Mouse (Mus musculus) hindbrain, embryonic 16.5 days (tissue): ENCODE data around the gene Olfr312. TPM values are rescaled to one million over a fixed set of nuclear protein-coding genes. Genes with fewer than 3 reads are reported as not detected.
"Not testable (repeated sequence)": the region's sequence is repeated elsewhere in the genome, so short reads cannot be mapped to it uniquely, and the experiment has no call there.

Experiments
- ATAC-seq: fragments of 200-750 bp; cut with Nextera tagmentation; 2 replicates; pipeline ENCODE4 v1.8.0; 2017; ENCODE audit warnings: moderate TSS enrichment, moderate library complexity
- H3K27ac ChIP-seq: fragments of 300-500 bp; sonication (generic); 2 replicates; pipeline ENCODE4 v1.5.1; 2014; ENCODE audit warnings: low read depth, mild to moderate bottlenecking, control low read depth, low read length, moderate library complexity
- H3K27me3 ChIP-seq: fragments of 300-500 bp; sonication (generic); replicated peaks from 2 replicates; pipeline ENCODE4 v1.6.1; 2014; ENCODE audit warnings: low read length; ENCODE audit not compliant: control insufficient read depth, insufficient read depth
- H3K36me3 ChIP-seq: fragments of 300-500 bp; sonication (generic); 2 replicates; pipeline ENCODE4 v1.6.1; 2014; ENCODE audit warnings: mild to moderate bottlenecking, low read length, moderate library complexity, mixed read lengths; ENCODE audit not compliant: control insufficient read depth, insufficient read depth
- H3K4me1 ChIP-seq: fragments of 300-500 bp; sonication (generic); 2 replicates; pipeline ENCODE4 v1.6.1; 2014; ENCODE audit warnings: low read depth, low read length; ENCODE audit not compliant: control insufficient read depth, insufficient read depth
- H3K4me2 ChIP-seq: fragments of 300-500 bp; sonication (generic); 2 replicates; pipeline ENCODE4 v1.6.1; 2014; ENCODE audit warnings: mild to moderate bottlenecking, low read length, control low read depth, moderate library complexity
- H3K4me3 ChIP-seq: fragments of 300-500 bp; sonication (generic); 2 replicates; pipeline ENCODE4 v1.5.1; 2014; ENCODE audit warnings: mild to moderate bottlenecking, low read length, control low read depth, moderate library complexity
- H3K9ac ChIP-seq: fragments of 300-500 bp; sonication (generic); 2 replicates; pipeline ENCODE4 v1.6.1; 2014; ENCODE audit warnings: low read depth, mild to moderate bottlenecking, control low read depth, low read length, moderate library complexity
- H3K9me3 ChIP-seq: fragments of 300-500 bp; sonication (generic); 2 replicates; pipeline ENCODE4 v1.6.1; 2014; ENCODE audit warnings: mild to moderate bottlenecking, low read length, moderate library complexity; ENCODE audit not compliant: control insufficient read depth
- WGBS: fragments of 180-500 bp; shearing (Covaris S2); extraction: QIAGEN DNeasy Blood & Tissue Kit; methylation state at CpG from one replicate; pipeline ENCODE4 v1.1.7; 2014; 5-methylcytosine and 5-hydroxymethylcytosine counted together
- polyA plus RNA-seq: library from polyadenylated mRNA; unstranded; fragments of >200 nt; fragmentation: Nextera tagmentation; extraction: Ambion mirVana; gene quantifications from 2 replicates; pipeline ENCODE4 v1.2.1, GENCODE M21; 2015

The Olfr312 gene
- polyA plus RNA-seq, 1 experiment from 2014 or later = not detected

- H3K9me3 ChIP-seq, H3K4me3 ChIP-seq, H3K27ac ChIP-seq, H3K4me1 ChIP-seq, H3K4me2 ChIP-seq, H3K36me3 ChIP-seq, H3K27me3 ChIP-seq, H3K9ac ChIP-seq, ATAC-seq: not testable (repeated sequence)
- WGBS = 82% methylated on average over 2 of the region's 3 CpGs
Measured at GRCm38 (mm10) chr11:58832541-58832940, 3.5 kb downstream of the Olfr312 start.

- not testable (repeated sequence) for H3K4me1 ChIP-seq, H3K36me3 ChIP-seq, ATAC-seq, H3K9me3 ChIP-seq, H3K27me3 ChIP-seq, H3K4me3 ChIP-seq, H3K4me2 ChIP-seq, H3K9ac ChIP-seq, H3K27ac ChIP-seq
Measured at GRCm38 (mm10) chr11:58838951-58839350, 9.9 kb downstream of the Olfr312 start, which contains the start of gene Olfr311. TSS of gene Olfr311 (plus strand) at chr11:58839251.

DNA sequence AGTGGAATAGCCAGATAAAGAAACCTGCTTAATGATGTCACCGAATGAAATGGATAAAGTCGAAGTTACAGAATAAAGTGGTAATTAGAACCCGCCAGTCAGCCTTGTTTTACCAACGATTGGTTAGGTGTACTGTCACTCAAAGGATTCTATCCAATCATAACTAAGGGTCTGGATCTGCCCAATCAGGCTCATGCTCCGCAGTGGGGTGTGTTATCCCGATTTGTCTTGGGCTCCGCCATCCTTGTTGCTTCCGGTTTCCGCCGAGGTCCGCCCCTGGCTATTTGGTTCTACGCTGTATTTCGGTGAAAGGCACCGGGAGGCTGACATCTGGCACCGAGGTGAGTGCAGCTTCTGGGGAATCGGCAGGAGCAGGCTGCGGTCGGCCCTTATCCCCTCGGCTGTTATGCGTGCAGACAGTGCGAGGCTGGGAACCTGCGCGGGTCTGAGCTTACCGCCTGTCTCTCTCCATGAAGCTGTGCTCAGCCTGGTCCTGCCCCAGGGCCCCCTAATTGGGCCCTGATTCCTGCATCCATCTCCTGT lies 18.0 kb downstream of the Olfr312 start, which contains the start of gene Gm12258:
Gene Gm12258 (plus strand): TSS at position 240 of the 543 bp plus-strand sequence.
- Histone ChIP-seq H3K9ac (peak within 1 kb of the TSS; percentile 86), H3K4me2 (peak within 1 kb of the TSS; percentile 55), H3K36me3 (peaks cover 19% of the 10 kb centered on the region), H3K9me3 (no peaks in the 10 kb centered on the region), H3K4me3 (peak within 1 kb of the TSS; percentile 74), H3K4me1 (peaks cover 5% of the 10 kb centered on the region), H3K27me3 (no peaks in the 10 kb centered on the region), H3K27ac (peak within 1 kb of the TSS; percentile 85)
- 0% methylated on average over 24 of the region's 24 CpGs for WGBS
- ATAC-seq = peak; percentile 100

- H3K36me3 ChIP-seq = peaks cover 19% of the 10 kb centered on the region
- peak overlapping the region; percentile 74 for H3K4me3 ChIP-seq
- peaks cover 5% of the 10 kb centered on the region for H3K4me1 ChIP-seq
- ATAC-seq = peak; percentile 1; the same call in 1 of the 2 replicates
- 49% methylated on average over 9 of the region's 9 CpGs for WGBS
- H3K27me3 ChIP-seq = no peaks in the 10 kb centered on the region
- H3K27ac ChIP-seq = peak overlapping the region; percentile 85
- H3K4me2 ChIP-seq = peak overlapping the region; percentile 55
- H3K9ac ChIP-seq = peak overlapping the region; percentile 86
- H3K9me3 ChIP-seq = no peaks in the 10 kb centered on the region
Measured at GRCm38 (mm10) chr11:58847636-58848035, 18.6 kb downstream of the Olfr312 start.

DNA sequence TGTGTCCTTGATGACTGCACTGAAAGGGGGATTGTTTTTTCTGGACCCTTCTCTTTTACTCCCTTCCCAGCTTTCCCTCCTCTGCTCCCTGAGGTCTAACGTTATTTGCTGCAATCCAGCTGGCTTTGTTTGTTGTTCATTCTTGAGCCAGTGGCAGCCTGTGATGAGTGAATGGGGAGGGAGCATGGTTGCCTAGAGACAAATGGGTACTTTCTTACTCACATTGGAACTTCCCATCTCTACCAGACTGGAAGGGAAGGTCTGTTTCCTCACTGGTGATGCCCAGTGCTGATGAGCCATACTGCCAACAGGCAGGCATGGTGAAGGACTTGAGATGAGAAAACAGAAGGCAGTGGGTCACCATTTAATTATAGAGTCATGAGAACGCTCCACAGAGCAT lies 20.7 kb downstream of the Olfr312 start:
- no peaks in the 10 kb centered on the region for H3K27me3 ChIP-seq
- ATAC-seq = no peak
- H3K4me3 ChIP-seq = no peak overlapping the region
- H3K9me3 ChIP-seq = no peaks in the 10 kb centered on the region
- no peak overlapping the region for H3K4me2 ChIP-seq
- peaks cover 24% of the 10 kb centered on the region for H3K36me3 ChIP-seq
- peaks cover 5% of the 10 kb centered on the region for H3K4me1 ChIP-seq
- H3K9ac ChIP-seq = no peak overlapping the region
- no peak overlapping the region for H3K27ac ChIP-seq
- 68% methylated on average over 2 of the region's 2 CpGs for WGBS

DNA sequence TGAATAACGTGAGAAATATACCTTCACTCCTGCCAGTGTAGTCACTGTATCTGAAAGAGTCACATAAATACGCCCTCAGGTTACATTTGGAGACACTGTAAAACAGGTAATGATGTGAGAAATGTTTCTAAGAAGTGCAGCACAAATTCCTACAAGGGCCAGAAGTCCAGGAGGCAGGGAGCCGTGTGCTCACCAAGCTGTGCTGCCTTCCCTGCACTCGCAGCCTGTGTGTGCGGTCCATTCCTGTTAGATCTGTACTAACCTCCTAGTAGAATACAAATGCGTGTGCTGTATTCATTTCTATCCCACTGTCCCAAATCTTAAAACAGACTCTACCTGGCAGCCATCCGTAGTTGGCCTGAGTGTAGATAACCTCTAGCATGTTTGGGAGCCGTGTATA lies 31.7 kb downstream of the Olfr312 start:
- no peak for ATAC-seq
- Histone ChIP-seq H3K4me2 (no peak overlapping the region), H3K27ac (no peak overlapping the region), H3K4me1 (no peaks in the 10 kb centered on the region), H3K9me3 (peaks cover 17% of the 10 kb centered on the region), H3K27me3 (no peaks in the 10 kb centered on the region), H3K9ac (no peak overlapping the region), H3K36me3 (peaks cover 47% of the 10 kb centered on the region), H3K4me3 (no peak overlapping the region)
- 97% methylated on average over 8 of the region's 8 CpGs for WGBS

DNA sequence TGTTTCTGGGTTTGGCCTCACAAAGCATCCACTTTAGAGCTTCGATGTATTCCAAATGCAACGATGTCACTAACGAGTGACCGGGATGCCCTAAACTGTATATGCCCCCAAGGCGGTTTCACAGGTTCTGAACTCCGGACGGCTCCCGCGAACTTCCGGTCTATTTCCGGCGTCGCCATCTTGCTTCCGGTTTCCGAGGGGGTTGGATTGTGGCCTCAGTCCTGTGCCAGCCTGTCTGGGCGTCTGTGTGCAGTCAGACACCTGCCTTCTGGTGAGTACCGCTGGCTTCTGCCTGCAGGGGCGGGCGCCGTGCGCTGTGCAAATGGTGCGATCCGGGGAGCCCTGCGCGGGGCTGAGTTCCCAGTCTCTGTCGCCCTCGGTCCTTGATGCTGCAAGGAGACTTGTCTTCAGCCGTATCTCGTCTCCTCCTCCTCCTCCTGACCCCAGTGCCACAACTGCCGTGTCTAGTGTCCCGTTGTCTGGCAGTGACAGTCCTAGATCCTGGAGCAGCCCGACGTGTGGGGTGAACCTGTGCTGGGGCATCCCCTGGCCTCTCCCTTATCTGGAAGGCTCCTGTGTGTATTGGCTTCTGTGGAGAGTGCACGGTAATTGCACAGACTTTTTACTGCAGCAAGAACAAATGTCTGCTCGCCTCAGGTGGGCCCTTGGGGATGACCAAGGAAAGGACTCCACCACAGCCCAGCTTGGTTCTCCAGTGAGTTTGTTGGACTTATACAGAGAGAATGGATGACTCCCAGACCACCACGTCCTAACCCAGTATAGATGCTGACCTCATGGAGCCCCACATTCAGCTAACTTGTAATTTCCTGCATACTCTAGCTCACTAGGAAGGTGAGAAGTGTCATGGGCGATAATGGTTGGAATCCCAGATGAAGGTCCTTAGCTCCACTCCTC lies 38.3 kb downstream of the Olfr312 start, which contains the start of gene 2810021J22Rik:
Gene 2810021J22Rik (plus strand): TSS at position 178 of the 915 bp plus-strand sequence.
- H3K4me3 ChIP-seq = peak within 1 kb of the TSS; percentile 70
- ATAC-seq = peak; percentile 94
- H3K27ac ChIP-seq = peak within 1 kb of the TSS; percentile 87
- H3K9me3 ChIP-seq = no peaks in the 10 kb centered on the region
- 4% methylated on average over 37 of the region's 37 CpGs for WGBS
- H3K27me3 ChIP-seq = no peaks in the 10 kb centered on the region
- H3K4me1 ChIP-seq = peaks cover 4% of the 10 kb centered on the region; the same call in 1 of the 2 replicates
- H3K36me3 ChIP-seq = peaks cover 15% of the 10 kb centered on the region; the same call in 1 of the 2 replicates
- peak within 1 kb of the TSS; percentile 86 for H3K9ac ChIP-seq
- peak within 1 kb of the TSS; percentile 65 for H3K4me2 ChIP-seq

DNA sequence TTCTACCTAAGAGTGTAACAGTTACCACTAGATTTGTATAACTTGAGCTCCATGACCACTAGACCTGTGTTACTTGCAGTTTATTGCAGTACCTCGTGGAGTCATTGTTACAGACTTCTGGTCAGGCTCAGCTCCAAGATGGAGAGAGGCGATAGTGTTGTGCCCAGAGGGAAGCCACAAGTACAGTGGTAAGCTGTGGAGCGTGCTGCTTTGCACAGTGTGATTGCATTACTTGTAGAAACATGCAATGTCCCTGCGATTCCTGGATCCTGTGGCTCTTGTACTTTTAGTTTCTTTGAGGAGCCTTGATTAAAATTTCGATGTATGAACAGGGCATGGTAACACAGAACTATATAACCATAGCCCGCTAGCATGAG lies 38.9 kb downstream of the Olfr312 start:
- ATAC-seq = peak; percentile 5; the same call in 1 of the 2 replicates
- WGBS = 78% methylated on average over 6 of the region's 6 CpGs

GRCm38 (mm10) chr11:58870961-58871360 lies 41.9 kb downstream of the Olfr312 start:
- Histone ChIP-seq H3K4me1 (peaks cover 4% of the 10 kb centered on the region; the same call in 1 of the 2 replicates), H3K27ac (no peak overlapping the region), H3K9ac (no peak overlapping the region), H3K4me3 (no peak overlapping the region), H3K9me3 (no peaks in the 10 kb centered on the region), H3K4me2 (no peak overlapping the region), H3K36me3 (peaks cover 18% of the 10 kb centered on the region; the same call in 1 of the 2 replicates), H3K27me3 (no peaks in the 10 kb centered on the region)
- 94% methylated on average over 4 of the region's 4 CpGs for WGBS
- ATAC-seq = no peak

More for the DNA sequence above, 38.9 kb downstream of the Olfr312 start:
- Histone ChIP-seq H3K4me1 (peaks cover 4% of the 10 kb centered on the region; the same call in 1 of the 2 replicates), H3K36me3 (peaks cover 15% of the 10 kb centered on the region; the same call in 1 of the 2 replicates), H3K4me2 (peak overlapping the region; percentile 65), H3K4me3 (peak overlapping the region; percentile 70), H3K27ac (no peak overlapping the region), H3K9me3 (no peaks in the 10 kb centered on the region), H3K27me3 (no peaks in the 10 kb centered on the region), H3K9ac (peak overlapping the region; percentile 86; the same call in 1 of the 2 replicates)
